Mouse (Mus musculus) layer of hippocampus, postnatal 14 days (tissue): Measurements from ENCODE around the gene Tmc7. TPM values are rescaled to one million over a fixed set of nuclear protein-coding genes. Genes with fewer than 3 reads are reported as not detected.

Experiments used
- DNase-seq, 2 experiments: peaks; one replicate each; pipeline ENCODE4 v3.0.0; 2021 to 2022; ENCODE audit warnings: low spot score in 2 of 2, mixed read lengths in 1 of 2
- long read RNA-seq, 2 experiments: library from polyadenylated mRNA; stranded (forward); transcript quantifications; one replicate each; pipeline ENCODE4 v2.0.0; 2021
- total RNA-seq, 2 experiments: library from RNA; stranded (reverse); gene quantifications; 2 replicates each; pipeline ENCODE4 v1.2.3; 2021

Gene Tmc7
- total RNA-seq, result 10 to 100 TPM; 19.6 to 24.3 TPM
- long read RNA-seq, experiment 1, full-length matches to known transcripts, result 6 of 10 reads
- long read RNA-seq, experiment 1, partial matches to known transcripts, result 3 of 10 reads
- long read RNA-seq, experiment 1, other reads (novel, unspliced or antisense), result 1 of 10 reads
- long read RNA-seq, experiment 2, full-length matches to known transcripts, result 6 of 8 reads
- long read RNA-seq, experiment 2, partial matches to known transcripts, result 0 of 8 reads
- long read RNA-seq, experiment 2, other reads (novel, unspliced or antisense), result 2 of 8 reads

- peak; percentile 79 to 82 for DNase-seq
Measured at GRCm38 (mm10) chr7:118584257-118584907, at the start of gene Tmc7. Gene Tmc7 (minus strand): TSS chr7:118584736.

DNA sequence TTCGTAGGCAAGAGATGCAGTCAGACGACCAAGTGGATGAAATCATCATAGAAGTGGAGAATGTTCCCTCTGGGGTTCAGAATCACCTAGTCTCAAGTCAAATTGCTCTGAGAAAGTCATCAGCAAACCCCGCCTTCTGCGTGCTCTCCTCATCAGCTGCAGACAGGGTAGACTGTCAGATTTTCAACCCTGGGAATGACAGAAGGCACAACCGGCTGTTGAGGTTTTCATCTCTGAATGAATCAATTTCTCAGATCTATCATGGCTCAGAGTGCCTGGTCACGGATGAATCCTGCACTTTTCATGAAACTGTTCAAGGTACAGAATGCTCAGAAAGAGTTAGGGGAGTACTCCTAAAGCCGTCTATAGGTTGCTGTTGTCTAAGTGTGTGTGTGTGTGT lies 49.4 kb upstream of the Tmc7 start:
- peak; percentile 34 to 52 for DNase-seq

GRCm38 (mm10) chr7:118633094-118633493 lies 48.6 kb upstream of the Tmc7 start:
- DNase-seq, result no peak

DNA sequence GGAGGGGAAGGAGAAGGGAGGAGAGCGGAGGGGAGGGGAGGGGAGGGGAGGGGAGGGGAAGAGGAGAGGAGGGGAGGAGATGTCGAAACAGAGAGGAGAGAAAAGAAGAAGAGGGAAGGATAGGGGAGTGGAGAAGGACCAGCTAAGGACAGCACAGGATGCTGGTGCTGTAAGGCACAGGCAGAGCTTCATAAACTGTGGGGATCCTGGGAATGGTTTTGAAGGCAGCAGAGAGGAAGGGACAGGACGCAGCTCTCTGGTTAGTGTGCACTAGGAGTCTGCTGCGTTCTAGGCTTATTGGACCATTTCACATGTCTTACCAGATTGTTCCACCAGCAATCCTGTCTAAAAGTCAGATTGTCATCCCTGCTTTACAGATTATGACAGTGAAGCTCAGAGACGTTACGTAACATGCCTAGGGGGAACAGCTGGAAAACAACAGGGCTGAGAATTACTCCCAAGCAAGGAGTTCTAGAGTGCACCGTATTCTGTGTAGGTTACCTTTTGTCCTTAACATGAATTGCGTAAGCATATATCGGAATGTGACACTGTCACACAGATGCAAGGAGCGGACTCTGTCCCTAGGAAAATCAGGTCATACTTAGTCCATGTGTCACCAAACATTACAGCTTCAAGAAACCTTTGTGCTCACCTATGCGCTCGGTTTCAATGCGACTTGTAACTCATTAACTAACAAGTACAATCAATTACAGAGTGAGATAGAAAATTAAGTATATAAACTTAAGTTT lies 43.2 kb upstream of the Tmc7 start:
- DNase-seq, result no peak

- no peak for DNase-seq
Measured at GRCm38 (mm10) chr7:118621094-118621493, 36.6 kb upstream of the Tmc7 start.

- DNase-seq, result no peak
Measured at GRCm38 (mm10) chr7:118620243-118620906, 35.8 kb upstream of the Tmc7 start.

DNA sequence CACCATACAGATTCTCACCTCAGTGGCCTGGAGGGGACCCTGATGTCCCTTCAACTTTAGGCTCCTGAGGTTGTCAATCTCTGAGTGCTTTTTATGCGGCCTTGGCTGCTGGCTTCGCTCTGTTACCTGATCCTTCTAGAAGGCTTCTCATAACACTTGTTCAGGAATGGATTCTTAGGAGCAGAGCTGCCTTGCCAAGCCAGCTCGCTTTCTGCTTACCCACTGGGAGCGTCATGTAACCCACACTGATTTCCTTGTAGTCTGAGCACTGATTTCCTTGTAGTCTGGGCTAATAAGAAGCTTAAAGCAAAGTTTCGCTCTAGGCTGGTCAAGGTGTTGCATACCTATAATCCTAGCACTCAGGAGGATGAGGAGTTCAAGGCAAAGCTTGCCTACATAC lies 33.6 kb upstream of the Tmc7 start:
- no peak for DNase-seq

DNA sequence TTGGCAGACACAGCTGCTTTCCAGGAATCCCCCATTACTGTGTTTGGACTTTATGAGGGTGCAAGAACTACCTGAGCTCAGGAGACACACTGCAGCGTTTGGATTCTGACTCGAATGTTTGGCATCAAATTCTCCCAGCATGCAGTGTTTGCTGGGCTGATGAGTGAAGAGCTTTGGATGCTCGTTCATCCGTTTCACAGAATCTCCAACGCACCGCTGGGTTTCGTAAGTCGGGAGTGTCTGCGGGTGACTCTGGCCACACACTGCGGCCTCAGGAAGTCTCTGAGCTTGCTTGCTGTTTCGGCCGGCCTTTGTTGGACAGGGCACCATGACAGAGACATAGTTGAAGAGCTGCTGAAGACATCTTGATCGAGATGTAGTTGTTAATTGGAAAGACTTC lies 29.5 kb upstream of the Tmc7 start:
- no peak for DNase-seq

GRCm38 (mm10) chr7:118611933-118612332 lies 27.4 kb upstream of the Tmc7 start:
- DNase-seq, result no peak

- no peak for DNase-seq
Measured at GRCm38 (mm10) chr7:118611185-118611749, 26.7 kb upstream of the Tmc7 start.

DNA sequence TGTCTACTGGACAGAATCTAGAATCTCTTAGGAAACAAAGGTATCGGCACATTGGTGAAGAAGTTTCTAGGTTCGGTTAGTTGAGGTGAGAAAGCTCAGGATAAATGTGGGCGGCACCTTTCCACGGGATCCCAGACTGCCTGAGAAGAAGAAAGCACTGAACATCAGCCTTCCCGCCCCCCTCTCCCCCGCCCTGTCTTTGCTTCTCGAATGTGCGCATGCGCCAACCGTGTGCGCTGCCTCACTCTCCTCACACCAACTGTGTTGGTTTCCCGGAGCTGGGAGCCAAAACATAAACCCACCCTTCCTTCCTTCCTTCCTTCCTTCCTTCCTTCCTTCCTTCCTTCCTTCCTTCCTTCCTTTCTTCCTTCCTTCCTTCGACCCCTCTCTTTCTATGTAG lies 26.2 kb upstream of the Tmc7 start:
- DNase-seq, result no peak

DNA sequence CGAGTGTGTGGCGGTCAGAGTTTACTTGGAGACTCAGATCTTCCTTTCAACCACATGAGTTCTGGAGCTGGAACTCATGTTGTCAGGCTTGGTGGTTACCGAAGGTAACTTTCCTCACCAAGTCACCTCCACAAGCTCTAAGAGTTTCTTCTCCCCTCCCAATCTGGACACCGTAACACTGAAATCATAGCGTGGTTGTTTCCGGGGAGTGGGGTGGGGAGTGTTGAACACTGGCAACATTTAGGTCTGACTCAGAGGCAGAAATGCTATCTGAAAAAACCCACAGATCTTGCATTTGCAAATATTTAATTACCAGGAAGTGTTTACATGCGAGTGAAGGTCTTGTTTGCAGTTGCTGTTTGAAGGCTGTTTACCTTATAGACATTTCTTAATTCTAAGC lies 25.3 kb upstream of the Tmc7 start:
- DNase-seq, result no peak

- no peak for DNase-seq
Measured at GRCm38 (mm10) chr7:118604842-118605241, 20.3 kb upstream of the Tmc7 start.

DNA sequence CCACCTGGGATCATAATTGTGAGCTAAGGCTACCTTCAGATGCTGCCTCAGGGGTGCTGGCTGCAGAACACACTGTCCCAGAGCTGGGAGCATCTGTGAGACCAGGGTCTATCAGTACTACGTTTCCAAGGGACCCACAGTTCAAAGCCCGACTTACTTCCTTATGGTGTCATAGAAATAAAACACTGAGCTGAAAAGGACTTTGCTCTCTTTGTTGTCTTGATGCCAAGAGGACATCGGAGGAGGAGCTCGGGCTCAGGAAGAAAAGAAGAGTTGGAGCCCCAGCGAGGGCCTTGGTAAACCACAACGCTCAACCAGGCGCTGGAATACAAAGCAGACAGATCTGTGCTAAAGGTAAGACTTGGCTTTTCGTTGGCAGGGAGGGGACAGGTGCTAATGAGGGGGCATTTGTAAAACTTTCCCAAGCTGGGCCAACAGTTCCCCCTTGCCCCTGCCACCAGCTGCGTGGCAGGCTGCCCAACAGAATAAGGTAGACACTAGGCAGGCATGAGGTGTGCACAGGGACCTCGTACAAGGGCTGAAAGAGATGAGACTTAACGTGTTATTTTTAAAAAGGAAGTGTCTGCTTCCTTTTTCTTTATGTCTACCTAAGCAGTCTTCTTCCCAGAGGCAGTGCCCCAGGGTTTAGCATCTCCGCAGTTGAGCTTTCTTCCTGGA lies 15.6 kb upstream of the Tmc7 start:
- DNase-seq, result no peak

- no peak for DNase-seq
Measured at GRCm38 (mm10) chr7:118597201-118597600, 12.7 kb upstream of the Tmc7 start, which contains the start of gene Tmc5. Gene Tmc5 (plus strand): TSS chr7:118597297.

DNA sequence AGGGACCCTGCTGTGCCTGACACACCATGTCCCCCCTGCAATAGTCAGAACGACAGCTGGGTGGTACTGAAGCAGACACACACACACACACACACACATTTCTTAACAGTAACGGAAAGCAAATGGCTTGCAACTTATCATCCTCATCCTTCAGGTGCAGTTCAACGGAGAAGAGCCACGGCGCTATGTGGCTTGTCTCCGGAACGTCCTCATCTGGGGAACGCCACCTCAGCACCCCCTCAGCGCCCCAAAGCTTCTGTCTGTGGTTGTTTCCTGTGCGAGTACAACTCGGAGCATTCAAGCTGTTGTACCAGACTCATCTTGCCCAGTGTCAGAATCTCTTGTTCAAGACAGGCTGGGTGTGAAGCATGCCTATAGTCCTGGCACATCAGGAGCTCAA lies 11.7 kb upstream of the Tmc7 start:
- DNase-seq, result no peak

DNA sequence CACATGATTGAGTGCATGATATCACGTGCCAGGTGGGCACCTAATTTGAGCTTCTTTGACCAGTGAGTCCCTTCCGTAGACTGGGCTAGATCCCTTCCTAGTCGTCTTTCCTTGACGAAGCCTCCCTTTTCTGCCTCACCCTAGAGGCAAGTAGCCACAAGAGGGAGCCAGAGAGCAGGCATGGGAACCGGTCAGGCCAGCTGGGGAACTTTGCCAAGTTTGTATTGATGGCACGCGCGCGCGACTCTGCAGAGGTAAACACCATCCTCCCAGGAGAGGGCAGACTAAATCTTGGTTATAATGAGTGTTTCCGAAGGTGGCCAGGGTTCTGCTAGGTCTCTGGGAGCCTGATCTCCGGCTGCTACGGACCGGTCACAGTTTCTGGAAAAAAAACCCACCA lies 10.7 kb upstream of the Tmc7 start:
- peak; percentile 95 to 96 for DNase-seq

DNA sequence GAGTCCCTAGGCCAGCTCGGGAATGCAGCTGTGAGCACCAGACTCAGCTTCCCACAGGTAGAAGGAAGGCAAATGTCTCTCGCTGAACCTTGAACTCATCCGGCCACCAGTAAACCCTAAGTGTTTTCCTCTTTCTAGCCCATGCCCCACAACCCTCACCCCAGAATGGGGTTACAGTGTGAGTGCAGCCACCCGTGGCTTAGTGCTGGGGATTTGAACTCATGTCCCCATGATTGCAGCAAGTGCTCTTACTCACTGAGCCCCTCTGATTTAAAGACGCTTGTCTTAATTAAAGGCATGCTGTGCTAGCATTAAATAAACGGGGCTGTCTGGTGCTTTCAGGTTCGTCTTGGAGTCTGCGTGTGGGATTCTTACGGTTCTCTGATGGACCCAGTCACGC lies 10.1 kb upstream of the Tmc7 start:
- DNase-seq, result no peak

- DNase-seq, result peak; percentile 80 to 89
Measured at GRCm38 (mm10) chr7:118593567-118594407, 9.3 kb upstream of the Tmc7 start.

DNA sequence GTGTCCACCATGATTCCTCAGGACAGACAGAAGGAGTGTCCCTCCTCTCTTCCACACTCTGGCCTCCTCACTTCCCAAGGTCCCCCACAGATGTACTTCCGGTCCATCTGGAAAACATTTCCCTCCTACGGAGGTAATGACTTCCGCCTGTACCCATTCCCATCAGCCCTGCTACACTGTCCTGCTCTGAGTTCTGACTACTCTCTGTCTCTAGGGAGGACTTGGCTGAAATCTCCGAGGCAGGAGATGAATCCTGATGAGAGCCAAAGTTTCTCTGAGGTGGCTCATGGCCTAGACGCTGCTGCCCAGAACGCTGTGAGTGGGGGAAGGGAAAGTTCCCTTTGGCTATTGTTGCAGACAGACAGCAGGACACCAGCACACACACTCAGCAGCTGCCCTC lies 7.6 kb upstream of the Tmc7 start:
- peak; percentile 42 to 58 for DNase-seq
